In genomic region chr6:86527766-86528450, GRCm38 (mm10) we compare ENCODE assay signal across 8 mouse cellular contexts. TPM values are rescaled to one million over a fixed set of nuclear protein-coding genes. Genes with fewer than 3 reads are reported as not detected.
DNase-seq lines count a peak whose midpoint lies in the region; ATAC-seq and TF ChIP-seq lines count a peak whose summit lies in the region.

No protein-coding gene starts in this region.

- H3K4me3 ChIP-seq in liver, adult 2 months (ENCODE audit: insufficient read depth, low read depth, low read length), result no peak overlapping the region
- peak overlapping the region; percentile 98 for H3K4me3 ChIP-seq in forebrain, embryonic 10.5 days
- H3K4me3 ChIP-seq in limb, embryonic 13.5 days, result peak overlapping the region; percentile 99
- H3K4me3 ChIP-seq in stomach, embryonic 16.5 days (replicated peaks; ENCODE audit: low read length), result peak overlapping the region; percentile 99

- no peak for DNase-seq in liver, adult 2 months (ENCODE audit: extremely low read depth, low read depth, low spot score)
- no peak for DNase-seq in liver
- DNase-seq in forebrain, embryonic 10.5 days (ENCODE audit: extremely low spot score, low spot score), result no peak
- no peak for DNase-seq in layer of hippocampus, adult 11-12 months (ENCODE audit: low spot score)
- DNase-seq in lung, postnatal 25 days (ENCODE audit: low spot score), result no peak
- DNase-seq in kidney, postnatal 36 days, result no peak

- ATAC-seq in limb, embryonic 13.5 days (ENCODE audit: low FRiP score, low read depth), result no peak
- ATAC-seq in stomach, embryonic 16.5 days (ENCODE audit: insufficient read depth, low FRiP score), result no peak

- TF ChIP-seq POLR2A in liver, adult 2 months (IDR thresholded peaks at IDR 0.05; ENCODE audit: extremely low read depth, insufficient read depth, low read length), result no peak

- H3K36me3 ChIP-seq in liver, adult 2 months (ENCODE audit: control insufficient read depth, insufficient read depth, low read length), result peaks cover 21% of the 10 kb centered on the region
- peaks cover 53% of the 10 kb centered on the region for H3K36me3 ChIP-seq in forebrain, embryonic 10.5 days (replicated peaks)
- H3K36me3 ChIP-seq in limb, embryonic 13.5 days, result peaks cover 36% of the 10 kb centered on the region
- H3K36me3 ChIP-seq in stomach, embryonic 16.5 days (ENCODE audit: control insufficient read depth, insufficient read depth, low read length), result peaks cover 5% of the 10 kb centered on the region; the same call in 1 of the 2 replicates

- H3K4me1 ChIP-seq in liver, adult 2 months (ENCODE audit: control insufficient read depth, insufficient read depth, low read length), result peaks cover 7% of the 10 kb centered on the region
- peaks cover 24% of the 10 kb centered on the region for H3K4me1 ChIP-seq in forebrain, embryonic 10.5 days
- peaks cover 17% of the 10 kb centered on the region for H3K4me1 ChIP-seq in limb, embryonic 13.5 days
- H3K4me1 ChIP-seq in stomach, embryonic 16.5 days (ENCODE audit: control insufficient read depth, insufficient read depth, low read length), result peaks cover 14% of the 10 kb centered on the region

- 46% methylated on average over 4 of the region's 4 CpGs for WGBS in liver, adult 2 months
- 98% methylated on average over 1 of the region's 4 CpGs for WGBS in forebrain, embryonic 10.5 days
- 81% methylated on average over 1 of the region's 4 CpGs for WGBS in limb, embryonic 13.5 days
- WGBS in stomach, embryonic 16.5 days, result 71% methylated on average over 1 of the region's 4 CpGs

- H3K27me3 ChIP-seq in liver, adult 2 months (ENCODE audit: control insufficient read depth, insufficient read depth, low read length), result no peaks in the 10 kb centered on the region
- no peaks in the 10 kb centered on the region for H3K27me3 ChIP-seq in forebrain, embryonic 10.5 days (ENCODE audit: poor library complexity, severe bottlenecking)
- H3K27me3 ChIP-seq in limb, embryonic 13.5 days, result no peaks in the 10 kb centered on the region
- no peaks in the 10 kb centered on the region for H3K27me3 ChIP-seq in stomach, embryonic 16.5 days (ENCODE audit: control insufficient read depth, insufficient read depth, low read length)

- H3K9ac ChIP-seq in liver, adult 2 months (ENCODE audit: low read depth, low read length), result no peak overlapping the region
- peak overlapping the region; percentile 99 for H3K9ac ChIP-seq in limb, embryonic 13.5 days
- H3K9ac ChIP-seq in stomach, embryonic 16.5 days (ENCODE audit: low read length), result peak overlapping the region; percentile 99; the same call in 1 of the 2 replicates

- H3K27ac ChIP-seq in liver, adult 2 months (replicated peaks; ENCODE audit: insufficient read depth, low read depth, low read length), result peak overlapping the region; percentile 99
- H3K27ac ChIP-seq in forebrain, embryonic 10.5 days, result peak overlapping the region; percentile 100
- H3K27ac ChIP-seq in limb, embryonic 13.5 days, result peak overlapping the region; percentile 100
- peak overlapping the region; percentile 100 for H3K27ac ChIP-seq in stomach, embryonic 16.5 days (ENCODE audit: low read length)

- H3K9me3 ChIP-seq in forebrain, embryonic 10.5 days, result no peaks in the 10 kb centered on the region
- H3K9me3 ChIP-seq in limb, embryonic 13.5 days, result no peaks in the 10 kb centered on the region
- no peaks in the 10 kb centered on the region for H3K9me3 ChIP-seq in stomach, embryonic 16.5 days (replicated peaks; ENCODE audit: control insufficient read depth, low read length)

- H3K4me2 ChIP-seq in limb, embryonic 13.5 days (replicated peaks), result peak overlapping the region; percentile 91
- H3K4me2 ChIP-seq in stomach, embryonic 16.5 days (ENCODE audit: low read depth, low read length), result peak overlapping the region; percentile 66

- peaks cover 12% of the 10 kb centered on the region; the same call in 1 of the 2 replicates for H3K79me2 ChIP-seq in liver, adult 2 months (ENCODE audit: control insufficient read depth, insufficient read depth, low read length)

- no peak for TF ChIP-seq CTCF in liver, adult 2 months (IDR thresholded peaks at IDR 0.05; ENCODE audit: low read depth, low read length)

RNA-seq across cellular contexts. Expression of gene Pcbp1, which starts 1.8 kb away (rescaled TPM):
- total RNA-seq in liver, adult 2 months (2014; rRNA removed), result 38.2 and 59.7 TPM in 2 replicates
- 119 and 138 TPM in 2 replicates for polyA plus RNA-seq in liver, adult 2 months (2012; rRNA removed)
- polyA plus RNA-seq in forebrain, embryonic 10.5 days (2016; fragmentation: Nextera tagmentation; extraction: Ambion mirVana), result 305 and 358 TPM in 2 replicates
- 454 and 479 TPM in 2 replicates for polyA plus RNA-seq in limb, embryonic 13.5 days (2015; fragmentation: Nextera tagmentation; extraction: Ambion mirVana)
- polyA plus RNA-seq in stomach, embryonic 16.5 days (2015; fragmentation: Nextera tagmentation; extraction: Ambion mirVana), result 177 and 197 TPM in 2 replicates
